Mouse (Mus musculus) CH12.LX (cell line): ENCODE results near the gene Smg6. TPM values are rescaled to one million over a fixed set of nuclear protein-coding genes. Genes with fewer than 3 reads are reported as not detected.

ENCODE experiments used
- DNase-seq: peaks from one replicate; pipeline ENCODE4 v3.0.0-alpha.2; 2013; ENCODE audit errors: extremely low read depth
- H3K27ac ChIP-seq: 2 replicates; pipeline ENCODE4 v1.5.1; 2012; ENCODE audit warnings: low read depth, mild to moderate bottlenecking, control low read depth, moderate library complexity; ENCODE audit not compliant: insufficient read depth
- H3K27me3 ChIP-seq: replicated peaks from 2 replicates; pipeline ENCODE3; 2012; ENCODE audit warnings: inconsistent platforms
- H3K36me3 ChIP-seq, 2 experiments: replicated peaks in 1 of 2; 2 replicates each; pipeline versions ENCODE3 to v1.6.1; 2012; ENCODE audit warnings: inconsistent platforms in 1 of 2, low read length in 1 of 2, mild to moderate bottlenecking in 1 of 2, mixed read lengths in 1 of 2, moderate library complexity in 1 of 2; ENCODE audit not compliant: control insufficient read depth in 1 of 2, insufficient read depth in 1 of 2
- H3K4me1 ChIP-seq, 2 experiments: 2 replicates each; pipeline ENCODE4 v1.6.1; 2012; ENCODE audit warnings: inconsistent platforms in 1 of 2, moderate library complexity in 1 of 2; ENCODE audit not compliant: insufficient read depth in 2 of 2, control insufficient read depth in 1 of 2
- H3K4me2 ChIP-seq: 2 replicates; pipeline ENCODE4 v1.6.1; 2012; ENCODE audit warnings: low read depth, mild to moderate bottlenecking, control low read depth; ENCODE audit not compliant: poor library complexity, insufficient read depth, severe bottlenecking
- H3K4me3 ChIP-seq, 3 experiments: fragments of 150-350 bp in 1 of 3; sonication (generic) in 1 of 3; replicated peaks in 1 of 3; 2 replicates each; pipeline versions ENCODE3 to v1.5.1; 2011 to 2012; ENCODE audit warnings: low read depth in 2 of 3, low read length in 2 of 3, mild to moderate bottlenecking in 2 of 3, moderate library complexity in 2 of 3, control low read depth in 1 of 3, improper control_type of control experiment in 1 of 3, inconsistent platforms in 1 of 3, mixed read lengths in 1 of 3; ENCODE audit not compliant: poor library complexity in 1 of 3
- H3K79me2 ChIP-seq: replicated peaks from 2 replicates; pipeline ENCODE4 v1.6.1; 2012; ENCODE audit warnings: mild to moderate bottlenecking, moderate library complexity; ENCODE audit not compliant: control insufficient read depth, poor library complexity, insufficient read depth, severe bottlenecking; ENCODE audit errors: extremely low read depth
- H3K9ac ChIP-seq: 2 replicates; pipeline ENCODE4 v1.6.1; 2012; ENCODE audit warnings: low read depth, mild to moderate bottlenecking, control low read depth, moderate library complexity; ENCODE audit not compliant: insufficient read depth
- H3K9me3 ChIP-seq: replicated peaks from 2 replicates; pipeline ENCODE3; 2012; ENCODE audit warnings: low read length, inconsistent platforms, mixed read lengths
- CHD2 ChIP-seq: IDR thresholded peaks from 2 replicates; pipeline ENCODE4 v1.6.1; 2011; ENCODE audit warnings: low read length, improper control_type of control experiment
- CTCF ChIP-seq, 2 experiments: IDR thresholded peaks in 1 of 2; conservative IDR thresholded peaks in 1 of 2; 2 replicates each; pipeline ENCODE4 v1.5.1; 2011 to 2012; ENCODE audit warnings: low read depth in 2 of 2, low read length in 2 of 2, improper control_type of control experiment in 1 of 2, inconsistent platforms in 1 of 2, mild to moderate bottlenecking in 1 of 2, moderate library complexity in 1 of 2
- GABPA ChIP-seq: IDR thresholded peaks from 2 replicates; pipeline ENCODE4 v1.6.1; 2012; ENCODE audit warnings: low read depth, low read length, improper control_type of control experiment, inconsistent platforms; ENCODE audit not compliant: insufficient replicate concordance
- HCFC1 ChIP-seq: IDR thresholded peaks from 2 replicates; pipeline ENCODE4 v1.6.1; 2012; ENCODE audit warnings: low read depth, mild to moderate bottlenecking, inconsistent platforms, low read length, improper control_type of control experiment
- JUND ChIP-seq: conservative IDR thresholded peaks from 2 replicates; pipeline ENCODE4 v1.6.1; 2011; ENCODE audit warnings: low read depth, low read length, improper control_type of control experiment
- KAT2A ChIP-seq: IDR thresholded peaks from 2 replicates; pipeline ENCODE4 v1.6.1; 2012; ENCODE audit warnings: low read length, improper control_type of control experiment, inconsistent platforms; ENCODE audit not compliant: insufficient replicate concordance
- MYC ChIP-seq: IDR thresholded peaks from 2 replicates; pipeline ENCODE4 v1.6.1; 2011; ENCODE audit warnings: low read depth, mild to moderate bottlenecking, improper control_type of control experiment, low read length
- PAX5 ChIP-seq: IDR thresholded peaks from 2 replicates; pipeline ENCODE4 v1.6.1; 2012; ENCODE audit warnings: low read length, inconsistent platforms, mixed read lengths
- POLR2A ChIP-seq: IDR thresholded peaks from 2 replicates; pipeline ENCODE4 v1.6.1; 2011; ENCODE audit warnings: low read depth, mild to moderate bottlenecking, improper control_type of control experiment, low read length
- RAD21 ChIP-seq: IDR thresholded peaks from 2 replicates; pipeline ENCODE4 v1.6.1; 2011; ENCODE audit warnings: low read depth, mild to moderate bottlenecking, low read length, improper control_type of control experiment, moderate library complexity
- SMC3 ChIP-seq: IDR thresholded peaks from 2 replicates; pipeline ENCODE4 v1.6.1; 2011; ENCODE audit warnings: low read depth, low read length, improper control_type of control experiment
- TBP ChIP-seq: conservative IDR thresholded peaks from 2 replicates; pipeline ENCODE4 v1.6.1; 2011; ENCODE audit warnings: low read depth, low read length, improper control_type of control experiment
- UBTF ChIP-seq: IDR thresholded peaks from 2 replicates; pipeline ENCODE4 v1.6.1; 2012; ENCODE audit warnings: low read depth, mild to moderate bottlenecking, inconsistent platforms, low read length, improper control_type of control experiment, moderate library complexity
- ZC3H11A ChIP-seq: IDR thresholded peaks from 2 replicates; pipeline ENCODE4 v1.6.1; 2012; ENCODE audit warnings: low read depth, mild to moderate bottlenecking, inconsistent platforms, low read length, improper control_type of control experiment
- ZMIZ1 ChIP-seq: IDR thresholded peaks from 2 replicates; pipeline ENCODE4 v1.6.1; 2012; ENCODE audit warnings: low read depth, mild to moderate bottlenecking, inconsistent platforms, low read length, improper control_type of control experiment
- ZNF384 ChIP-seq: IDR thresholded peaks from 2 replicates; pipeline ENCODE4 v1.6.1; 2012; ENCODE audit warnings: low read depth, low read length, improper control_type of control experiment, inconsistent platforms
- dilution Hi-C: fragments of 300-500 bp; cut with MboI; formaldehyde crosslinking; loops from 2 replicates; pipeline ENCODE4 v1.14.3; 2020; ENCODE audit warnings: low sequenced_read_pairs; ENCODE audit not compliant: extremely low pct_unique_long_range_greater_than_20kb, extremely low pct_ligation_motif_present
- in situ Hi-C: fragments of 300-500 bp; cut with MboI; formaldehyde crosslinking; loops from 3 replicates; pipeline ENCODE4 v1.14.3; 2019; ENCODE audit warnings: low sequenced_read_pairs, low pct_ligation_motif_present, low pct_unique_long_range_greater_than_20kb, mixed read lengths
- polyA plus RNA-seq: library from polyadenylated mRNA; unstranded; fragments of >175 nt; gene quantifications from 2 replicates; pipeline ENCODE4 v1.2.1, GENCODE M21; 2012; ENCODE audit warnings: low read depth; ENCODE audit not compliant: insufficient read length
- total RNA-seq, 2 experiments: library from RNA; depleted of rRNA; stranded (reverse); fragments of 300-350 nt in 1 of 2; fragments of >200 nt in 1 of 2; gene quantifications; 2 replicates each; pipeline ENCODE4 v1.2.3; 2012 to 2014

Gene Smg6
- total and polyA plus RNA-seq, 3 experiments, result 9.0 to 18.5 (median 12.1) TPM

DNA sequence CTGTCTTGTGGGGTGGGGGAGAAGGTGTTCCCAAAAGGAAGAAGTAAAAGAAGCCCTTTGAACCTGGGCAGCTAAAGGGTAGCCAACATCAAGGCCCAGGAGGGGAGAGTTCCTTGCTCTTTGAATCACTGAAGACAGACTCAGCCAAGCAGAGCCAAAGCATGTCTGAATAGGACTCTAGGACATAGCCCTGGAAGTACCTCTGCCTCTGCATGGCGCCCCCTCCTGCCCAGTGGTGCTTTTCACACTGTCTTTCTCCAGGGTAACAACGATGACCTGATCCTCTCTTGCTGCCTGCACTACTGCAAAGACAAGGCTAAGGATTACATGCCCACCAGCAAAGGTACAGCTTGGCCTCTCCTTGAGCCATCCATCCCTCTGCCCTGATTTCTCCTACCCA is 233.9 kb downstream of the Smg6 start:
- no peaks in the 10 kb centered on the region for H3K27me3 ChIP-seq
- H3K79me2 ChIP-seq, result no peaks in the 10 kb centered on the region
- peak; percentile 65 for DNase-seq
- no peak overlapping the region for H3K27ac ChIP-seq
- H3K4me1 ChIP-seq, result peaks cover 3 to 51% of the 10 kb centered on the region in 2 experiments; a peak in 3 of 4 replicates
- peaks cover 30 to 86% of the 10 kb centered on the region in 2 experiments for H3K36me3 ChIP-seq
- in situ Hi-C loops (loop anchor here (5.0 to 25.0 kb wide), 2 partner anchors 172 to 522 kb away; partner anchors contain the start of gene Cluh), dilution Hi-C loops (no loop called here)
- H3K4me3 ChIP-seq, result no peak overlapping the region
- no peaks in the 10 kb centered on the region for H3K9me3 ChIP-seq
- H3K4me2 ChIP-seq, result no peak overlapping the region
- no peak overlapping the region for H3K9ac ChIP-seq
- peak; percentile 57 for TF ChIP-seq RAD21
- no peak for TF ChIP-seq POLR2A
- no peak for TF ChIP-seq TBP
- 0 out of 2 replicates have a peak, but pooled peaks have one; percentile 13 for TF ChIP-seq ZC3H11A
- no peak for TF ChIP-seq CHD2
- no peak for TF ChIP-seq ZMIZ1
- no peak for TF ChIP-seq UBTF
- TF ChIP-seq CTCF (conservative IDR thresholded peaks at IDR 0.05 in 1 of 2, IDR thresholded peaks at IDR 0.05 in 1 of 2; ENCODE audit: low read depth in 2 of 2, low read length in 2 of 2), result peak; percentile 36 to 86; a peak in 3 of 4 replicates
- no peak for TF ChIP-seq MYC
- TF ChIP-seq JUND, result no peak
- peak; percentile 88 for TF ChIP-seq SMC3
- TF ChIP-seq KAT2A, result no peak

DNA sequence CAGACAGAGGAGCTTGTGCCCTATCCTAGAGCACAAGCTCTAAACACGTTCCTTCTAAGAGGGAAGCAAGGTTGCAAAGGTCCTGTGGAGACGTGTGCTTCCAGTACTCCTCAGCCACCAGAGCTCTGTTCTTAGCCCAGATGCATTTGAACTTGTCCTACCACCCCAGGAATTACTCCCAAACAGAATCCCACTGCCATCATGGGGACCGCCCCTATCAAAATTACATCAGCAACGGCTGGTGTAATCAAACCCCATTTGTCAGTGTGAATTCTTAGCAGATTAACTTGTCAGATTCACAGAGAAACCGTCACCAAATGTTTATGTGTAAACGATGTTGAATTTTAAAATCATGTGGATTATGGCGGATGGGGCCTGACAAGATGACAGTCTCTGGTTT is 235.3 kb downstream of the Smg6 start:
- Histone ChIP-seq H3K9me3 (peaks cover 9% of the 10 kb centered on the region), H3K4me1 (peaks cover 3 to 48% of the 10 kb centered on the region in 2 experiments; a peak in 3 of 4 replicates), H3K4me2 (no peak overlapping the region), H3K27me3 (no peaks in the 10 kb centered on the region), H3K79me2 (no peaks in the 10 kb centered on the region), H3K36me3 (peaks cover 44 to 97% of the 10 kb centered on the region in 2 experiments), H3K27ac (no peak overlapping the region), H3K9ac (no peak overlapping the region), H3K4me3 (no peak overlapping the region)
- dilution Hi-C loops, result no loop called here
- in situ Hi-C loops, result loop anchor here (25.0 kb wide), 1 partner anchor 524 kb away; the partner anchor contains the start of gene Cluh
- DNase-seq, result no peak
- TF ChIP-seq PAX5, result no peak
- no peak for TF ChIP-seq UBTF
- TF ChIP-seq ZNF384, result no peak
- TF ChIP-seq MYC, result no peak
- no peak for TF ChIP-seq SMC3
- no peak for TF ChIP-seq GABPA
- TF ChIP-seq POLR2A, result no peak
- no peak for TF ChIP-seq HCFC1
